Mouse (Mus musculus): ENCODE measurements around the gene Rhbdd3.

Rhbdd3 gene

GRCm38 (mm10) chr11:5098736-5099542 is at the start of gene Rhbdd3, which contains the start of gene Ewsr1:
TSS of gene Rhbdd3 (plus strand) at chr11:5098926.
TSS of gene Ewsr1 (minus strand) at chr11:5099266.
- DNase-seq (ENCODE audit: low spot score), result peak; percentile 96

GRCm38 (mm10) chr11:5051629-5052028 is 47.1 kb upstream of the Rhbdd3 start:
- no peak for DNase-seq (ENCODE audit: low spot score)

- DNase-seq (ENCODE audit: low spot score), result no peak
These were observed 46.4 kb upstream of the Rhbdd3 start for GRCm38 (mm10) chr11:5052200-5052854.

- no peak for DNase-seq (ENCODE audit: low spot score)
These were observed 44.6 kb upstream of the Rhbdd3 start for GRCm38 (mm10) chr11:5054151-5054550.

- DNase-seq (ENCODE audit: low spot score), result peak; percentile 37
These were observed 43.9 kb upstream of the Rhbdd3 start for GRCm38 (mm10) chr11:5054874-5055273.

GRCm38 (mm10) chr11:5055945-5056938 is 42.5 kb upstream of the Rhbdd3 start:
- no peak for DNase-seq (ENCODE audit: low spot score)

GRCm38 (mm10) chr11:5057064-5057463 is 41.7 kb upstream of the Rhbdd3 start:
- DNase-seq (ENCODE audit: low spot score), result no peak

- DNase-seq (ENCODE audit: low spot score), result no peak
These were observed 41.2 kb upstream of the Rhbdd3 start for GRCm38 (mm10) chr11:5057541-5057855.

- DNase-seq (ENCODE audit: low spot score), result peak; percentile 38
These were observed 40.7 kb upstream of the Rhbdd3 start, which contains the start of gene Rasl10a for GRCm38 (mm10) chr11:5057856-5058641. TSS of gene Rasl10a (plus strand) at chr11:5058128.

GRCm38 (mm10) chr11:5058783-5059182 is 39.9 kb upstream of the Rhbdd3 start:
- DNase-seq (ENCODE audit: low spot score), result no peak

- DNase-seq (ENCODE audit: low spot score), result no peak
These were observed 39.5 kb upstream of the Rhbdd3 start for GRCm38 (mm10) chr11:5059230-5059629.

GRCm38 (mm10) chr11:5059704-5060156 is 39.0 kb upstream of the Rhbdd3 start:
- peak; percentile 28 for DNase-seq (ENCODE audit: low spot score)

- DNase-seq (ENCODE audit: low spot score), result no peak
These were observed 37.8 kb upstream of the Rhbdd3 start for GRCm38 (mm10) chr11:5060756-5061412.

- DNase-seq (ENCODE audit: low spot score), result peak; percentile 95
These were observed 37.1 kb upstream of the Rhbdd3 start for GRCm38 (mm10) chr11:5061413-5062139.

- peak; percentile 3 for DNase-seq (ENCODE audit: low spot score)
These were observed 36.4 kb upstream of the Rhbdd3 start for GRCm38 (mm10) chr11:5062326-5062725.

- DNase-seq (ENCODE audit: low spot score), result no peak
These were observed 35.7 kb upstream of the Rhbdd3 start for GRCm38 (mm10) chr11:5062860-5063505.

- DNase-seq (ENCODE audit: low spot score), result no peak
These were observed 35.0 kb upstream of the Rhbdd3 start for GRCm38 (mm10) chr11:5063561-5064281.

- peak; percentile 16 for DNase-seq (ENCODE audit: low spot score)
These were observed 34.3 kb upstream of the Rhbdd3 start for GRCm38 (mm10) chr11:5064282-5065055.
